Mouse (Mus musculus) bone marrow macrophage, adult 2 months (primary cell): ENCODE data around the gene Gfod1.

Experiments
- CTCF ChIP-seq: IDR thresholded peaks from 2 replicates; pipeline ENCODE4 v1.5.1; 2012; ENCODE audit warnings: low read depth, mild to moderate bottlenecking, low read length, moderate library complexity
- POLR2A ChIP-seq: IDR thresholded peaks from 2 replicates; pipeline ENCODE4 v1.6.1; 2012; ENCODE audit warnings: mild to moderate bottlenecking, low read depth, low read length, borderline replicate concordance

DNA sequence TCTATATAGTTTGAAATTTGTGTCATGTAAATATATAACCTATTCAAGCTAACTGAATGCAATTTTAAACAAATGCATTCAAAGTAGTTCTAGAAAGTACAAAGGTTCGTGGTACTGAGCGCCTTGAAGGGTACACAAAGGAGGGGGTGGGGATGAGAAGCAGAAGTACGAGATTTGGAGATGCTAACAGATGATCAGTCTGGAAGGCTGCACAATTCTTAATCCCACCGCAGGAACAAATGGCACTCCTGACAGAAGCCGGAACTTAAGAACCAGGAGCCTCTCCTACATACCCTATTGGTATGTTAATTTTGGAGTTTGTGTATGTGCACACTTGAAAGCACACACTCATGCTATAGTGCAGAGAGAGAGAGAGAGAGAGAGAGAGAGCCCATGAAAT is 4.8 kb downstream of the Gfod1 start:
- TF ChIP-seq CTCF (no peak), POLR2A (no peak)
